28 mouse cellular contexts compared by ENCODE assay signal in the genomic region with DNA sequence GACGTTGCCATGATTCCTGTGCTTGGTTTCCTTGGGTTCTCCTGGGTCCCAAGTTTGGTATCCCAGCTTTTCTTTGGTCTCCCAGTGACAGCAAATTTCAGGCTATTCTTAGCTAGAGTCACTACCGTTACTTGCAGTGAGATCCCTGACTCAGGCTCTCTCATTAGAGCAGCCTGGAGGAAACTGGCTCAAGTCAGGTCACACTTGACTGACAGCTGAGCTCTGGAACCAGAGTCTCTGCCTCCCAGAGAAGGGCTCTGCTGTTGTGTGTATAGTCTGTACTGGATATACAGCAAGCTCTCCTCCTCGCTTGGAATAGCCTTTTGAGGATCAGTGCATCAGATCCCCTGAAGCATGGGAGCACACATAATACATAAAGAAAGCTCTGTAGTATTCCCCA.
DNase-seq lines count a peak whose midpoint lies in the region; ATAC-seq and TF ChIP-seq lines count a peak whose summit lies in the region.
"Had no signal": no experiment of that assay in that cellular context is flagged by ENCODE, and none has a peak within 500 bp of the region (broad histone marks: within the 10 kb centered on the region; RNA-seq: fewer than 3 reads in every experiment).

No protein-coding gene starts in this region.

- in situ Hi-C loops in Patski (cut with MboI; ENCODE audit: low pct_unique_long_range_greater_than_20kb) = loop anchor here (5.0 kb wide), 2 partner anchors 59 to 779 kb away; no protein-coding TSS in a partner anchor

- POLR2A ChIA-PET in Patski (lab: Charles Lee) = interaction anchor here (0.6 kb wide), 1 partner anchor 55 kb away, joined by 5 read pairs; no protein-coding TSS in a partner anchor

- H3K27me3 ChIP-seq in kidney, adult 2 months (replicated peaks; ENCODE audit: control insufficient read depth, insufficient read depth, low read length) = no peaks in the 10 kb centered on the region
- H3K27me3 ChIP-seq in Patski = no peaks in the 10 kb centered on the region
- H3K27me3 ChIP-seq in heart, embryonic 15.5 days = no peaks in the 10 kb centered on the region
- H3K27me3 ChIP-seq: CH12.LX; stomach, embryonic 15.5 days had no signal

- no peaks in the 10 kb centered on the region for H3K36me3 ChIP-seq in kidney, adult 2 months (ENCODE audit: control insufficient read depth, insufficient read depth, low read length)
- no peaks in the 10 kb centered on the region for H3K36me3 ChIP-seq in heart, embryonic 15.5 days
- H3K36me3 ChIP-seq: forebrain, embryonic 10.5 days; G1E; limb, embryonic 10.5 days; midbrain, embryonic 10.5 days; stomach, embryonic 15.5 days had no signal

- DNase-seq in gastrocnemius, postnatal 25 days = peak; percentile 18
- DNase-seq in gastrocnemius, postnatal 36 days = no peak
- peak; percentile 17 for DNase-seq in kidney, adult 2 months
- DNase-seq in kidney, adult 9 months = no peak
- peak; percentile 49 for DNase-seq in Patski (ENCODE audit: low read depth, low spot score)
- no peak for DNase-seq in right cerebral cortex, postnatal 36 days (ENCODE audit: low spot score in 2 of 2)
- DNase-seq: adrenal gland, adult 2 months; B cell, adult 2 months; cerebellum, adult 11 months; cerebellum, adult 9-11 months; forebrain, postnatal 0 days; liver; right cerebral cortex, postnatal 4 days; thymus, postnatal 25 days had no signal

- CTCF ChIA-PET in Patski (lab: Charles Lee) = interaction anchor here (0.9 to 5.9 kb wide), 7 partner anchors 10 to 134 kb away, joined by 3 to 55 read pairs (median 3); no protein-coding TSS in a partner anchor

- TF ChIP-seq CTCF in kidney, adult 2 months (conservative IDR thresholded peaks at IDR 0.05; ENCODE audit: insufficient read depth, insufficient read length, low read depth, low read length) = no peak
- no peak for TF ChIP-seq CTCF in Patski (IDR thresholded peaks at IDR 0.05)

- H3K4me3 ChIP-seq in kidney, adult 2 months (ENCODE audit: insufficient read depth, low read depth, low read length) = no peak overlapping the region
- no peak overlapping the region for H3K4me3 ChIP-seq in heart, embryonic 15.5 days
- H3K4me3 ChIP-seq: forebrain, embryonic 10.5 days; layer of hippocampus, adult 2 months; limb, embryonic 10.5 days; midbrain, embryonic 10.5 days; myocyte; stomach, embryonic 15.5 days had no signal

- H3K4me1 ChIP-seq in kidney, adult 2 months (ENCODE audit: control insufficient read depth, insufficient read depth, low read length) = peaks cover 7% of the 10 kb centered on the region; the same call in 1 of the 2 replicates
- H3K4me1 ChIP-seq in heart, embryonic 15.5 days (replicated peaks) = peaks cover 40% of the 10 kb centered on the region

- no peak overlapping the region for H3K4me2 ChIP-seq in heart, embryonic 15.5 days
- H3K4me2 ChIP-seq: hindbrain, embryonic 14.5 days; stomach, embryonic 15.5 days had no signal

- 57% methylated on average over 3 of the region's 3 CpGs for WGBS in kidney, adult 2 months
- WGBS in heart, embryonic 15.5 days = 45% methylated on average over 3 of the region's 3 CpGs

- intact Hi-C loops in gastrocnemius, postnatal 36 days (cut with DNase I) = loop anchor here (2.0 to 5.0 kb wide), 2 partner anchors 599 to 789 kb away; no protein-coding TSS in a partner anchor

- H3K27ac ChIP-seq in kidney, adult 2 months (ENCODE audit: insufficient read depth, low read depth, low read length) = no peak overlapping the region
- H3K27ac ChIP-seq in heart, embryonic 15.5 days = peak overlapping the region; percentile 3; the same call in 1 of the 2 replicates
- H3K27ac ChIP-seq: forebrain, embryonic 10.5 days; hindbrain, embryonic 14.5 days; kidney, postnatal 0 days; layer of hippocampus, adult 2 months; limb, embryonic 10.5 days; midbrain, embryonic 10.5 days; stomach, embryonic 15.5 days had no signal

- TF ChIP-seq POLR2A in kidney, adult 2 months (IDR thresholded peaks at IDR 0.05; ENCODE audit: low read depth, low read length) = no peak

- H3K9ac ChIP-seq in heart, embryonic 15.5 days = no peak overlapping the region
- H3K9ac ChIP-seq: forebrain, postnatal 0 days; hindbrain, embryonic 14.5 days; stomach, embryonic 15.5 days had no signal

- ATAC-seq in Patski = peak; percentile 55
- no peak for ATAC-seq in heart, embryonic 15.5 days (replicated peaks; ENCODE audit: insufficient number of reproducible peaks, insufficient read depth, low FRiP score, low read depth)
- ATAC-seq: forebrain, postnatal 0 days; inflammation-experienced regulatory T-cells, adult 6 months; lung, postnatal 0 days; midbrain, embryonic 16.5 days had no signal

- no peaks in the 10 kb centered on the region for H3K9me3 ChIP-seq in heart, embryonic 15.5 days (replicated peaks)
- H3K9me3 ChIP-seq: forebrain, embryonic 10.5 days; G1E; limb, embryonic 10.5 days; midbrain, embryonic 10.5 days; stomach, embryonic 15.5 days had no signal

Comparison
In these comparisons a context has a peak if more than half of its experiments do, and no peak if none do; other contexts are left out.
1. DNase-seq: peak in gastrocnemius, postnatal 25 days (single experiment), kidney, adult 2 months (single experiment) and Patski (single experiment); none in gastrocnemius, postnatal 36 days (0 of 2), kidney, adult 9 months (single experiment) and right cerebral cortex, postnatal 36 days (0 of 2).